Comparison of ENCODE assay signal across 8 mouse cellular contexts in genomic region chr3:95041625-95042024, GRCm38 (mm10). TPM values are rescaled to one million over a fixed set of nuclear protein-coding genes. Genes with fewer than 3 reads are reported as not detected.
A peak's percentile ranks its signal among the peaks of the same experiment; 100 is the strongest.
DNase-seq lines count a peak whose midpoint lies in the region; ATAC-seq lines count a peak whose summit lies in the region.
"Had no signal": no experiment of that assay in that cellular context is flagged by ENCODE, and none has a peak within 500 bp of the region (broad histone marks: within the 10 kb centered on the region; RNA-seq: fewer than 3 reads in every experiment).

No protein-coding gene starts in this region.

- H3K27ac ChIP-seq in forebrain, embryonic 10.5 days, result peak overlapping the region; percentile 92
- no peak overlapping the region for H3K27ac ChIP-seq in limb, embryonic 12.5 days
- H3K27ac ChIP-seq in stomach, embryonic 15.5 days, result no peak overlapping the region

- peak overlapping the region; percentile 97 for H3K4me3 ChIP-seq in megakaryocyte, embryonic 14.5 days (replicated peaks)
- H3K4me3 ChIP-seq in forebrain, embryonic 10.5 days, result peak overlapping the region; percentile 92
- peak overlapping the region; percentile 77 for H3K4me3 ChIP-seq in limb, embryonic 12.5 days (replicated peaks)
- peak overlapping the region; percentile 94 for H3K4me3 ChIP-seq in stomach, embryonic 15.5 days (replicated peaks)

- peak overlapping the region; percentile 76 for H3K9ac ChIP-seq in limb, embryonic 12.5 days (replicated peaks)
- H3K9ac ChIP-seq in stomach, embryonic 15.5 days, result peak overlapping the region; percentile 74

- intact Hi-C loops in left cerebral cortex, postnatal 25 days (cut with DNase I), result loop anchor here (1.0 kb wide), 1 partner anchor 25 kb away; no protein-coding TSS in a partner anchor

- peak overlapping the region; percentile 67 for H3K4me2 ChIP-seq in limb, embryonic 12.5 days
- peak overlapping the region; percentile 56 for H3K4me2 ChIP-seq in stomach, embryonic 15.5 days

- no peak for DNase-seq in forebrain, embryonic 10.5 days (ENCODE audit: extremely low spot score, low spot score)
- DNase-seq in ovary, postnatal 36 days (ENCODE audit: low spot score), result no peak
- DNase-seq in left cerebral cortex, postnatal 25 days (ENCODE audit: low spot score in 2 of 2), result no peak
- DNase-seq: thymus, postnatal 25 days had no signal

- ATAC-seq in megakaryocyte, adult 5-6 weeks (ENCODE audit: poor library complexity, severe bottlenecking), result no peak
- no peak for ATAC-seq in limb, embryonic 12.5 days (ENCODE audit: insufficient number of reproducible peaks, insufficient read depth, low FRiP score, low TSS enrichment, low read depth)
- no peak for ATAC-seq in stomach, embryonic 15.5 days (ENCODE audit: insufficient read depth, low FRiP score, low read depth)

- H3K9me3 ChIP-seq in megakaryocyte, embryonic 14.5 days, result no peaks in the 10 kb centered on the region
- no peaks in the 10 kb centered on the region for H3K9me3 ChIP-seq in forebrain, embryonic 10.5 days
- H3K9me3 ChIP-seq in limb, embryonic 12.5 days, result no peaks in the 10 kb centered on the region
- H3K9me3 ChIP-seq in stomach, embryonic 15.5 days, result no peaks in the 10 kb centered on the region

- H3K4me1 ChIP-seq in megakaryocyte, embryonic 14.5 days, result peaks cover 84% of the 10 kb centered on the region
- peaks cover 16% of the 10 kb centered on the region for H3K4me1 ChIP-seq in forebrain, embryonic 10.5 days
- peaks cover 17% of the 10 kb centered on the region for H3K4me1 ChIP-seq in limb, embryonic 12.5 days (replicated peaks)
- H3K4me1 ChIP-seq in stomach, embryonic 15.5 days, result peaks cover 4% of the 10 kb centered on the region; the same call in 1 of the 2 replicates

- H3K27me3 ChIP-seq in megakaryocyte, embryonic 14.5 days (replicated peaks), result no peaks in the 10 kb centered on the region
- H3K27me3 ChIP-seq in forebrain, embryonic 10.5 days (ENCODE audit: poor library complexity, severe bottlenecking), result no peaks in the 10 kb centered on the region
- no peaks in the 10 kb centered on the region for H3K27me3 ChIP-seq in limb, embryonic 12.5 days
- no peaks in the 10 kb centered on the region for H3K27me3 ChIP-seq in stomach, embryonic 15.5 days (replicated peaks)

- WGBS in forebrain, embryonic 10.5 days, result 21% methylated on average over 3 of the region's 3 CpGs
- 10% methylated on average over 3 of the region's 3 CpGs for WGBS in limb, embryonic 12.5 days
- WGBS in stomach, embryonic 15.5 days, result 12% methylated on average over 3 of the region's 3 CpGs

- peaks cover 40% of the 10 kb centered on the region for H3K36me3 ChIP-seq in megakaryocyte, embryonic 14.5 days (replicated peaks; ENCODE audit: low read length)
- H3K36me3 ChIP-seq in forebrain, embryonic 10.5 days (replicated peaks), result peaks cover 38% of the 10 kb centered on the region
- peaks cover 27% of the 10 kb centered on the region for H3K36me3 ChIP-seq in limb, embryonic 12.5 days
- 0 out of 2 replicates have a peak, but pooled peaks cover 10% of the 10 kb centered on the region for H3K36me3 ChIP-seq in stomach, embryonic 15.5 days

RNA-seq across cellular contexts. Expression of gene Psmd4, which starts 0.8 kb away (rescaled TPM):
- polyA plus RNA-seq in megakaryocyte, embryonic 14.5 days (2012; ENCODE audit: insufficient read depth, low replicate concordance), result 24.8 and 169 TPM in 2 replicates
- total RNA-seq in megakaryocyte, adult 5-6 weeks (2015), result 80.0 and 91.9 TPM in 2 replicates
- 224 and 226 TPM in 2 replicates for total RNA-seq in megakaryocyte, adult 5-6 weeks (2017)
- 346 and 351 TPM in 2 replicates for polyA plus RNA-seq in forebrain, embryonic 10.5 days (2016; fragmentation: Nextera tagmentation; extraction: Ambion mirVana)
- polyA plus RNA-seq in limb, embryonic 12.5 days (2016; fragmentation: Nextera tagmentation; extraction: Ambion mirVana), result 306 and 310 TPM in 2 replicates
- polyA plus RNA-seq in stomach, embryonic 15.5 days (2015; fragmentation: Nextera tagmentation; extraction: Ambion mirVana), result 220 and 221 TPM in 2 replicates
- 100 to 1,000 TPM; 154 to 156 TPM for total RNA-seq in left cerebral cortex, postnatal 25 days (2021)

RNA-seq across cellular contexts. Expression of gene Zfp687, which starts 26.4 kb away (rescaled TPM):
- polyA plus RNA-seq in megakaryocyte, embryonic 14.5 days (2012; ENCODE audit: insufficient read depth, low replicate concordance), result 13.6 and 16.9 TPM in 2 replicates
- 10.0 and 15.7 TPM in 2 replicates for total RNA-seq in megakaryocyte, adult 5-6 weeks (2015)
- total RNA-seq in megakaryocyte, adult 5-6 weeks (2017), result 11.7 and 39.5 TPM in 2 replicates
- 42.1 and 44.3 TPM in 2 replicates for polyA plus RNA-seq in forebrain, embryonic 10.5 days (2016; fragmentation: Nextera tagmentation; extraction: Ambion mirVana)
- polyA plus RNA-seq in limb, embryonic 12.5 days (2016; fragmentation: Nextera tagmentation; extraction: Ambion mirVana), result 34.7 and 35.0 TPM in 2 replicates
- 19.3 and 22.0 TPM in 2 replicates for polyA plus RNA-seq in stomach, embryonic 15.5 days (2015; fragmentation: Nextera tagmentation; extraction: Ambion mirVana)
- total RNA-seq in left cerebral cortex, postnatal 25 days (2021), result 10 to 100 TPM; 21.4 to 22.2 TPM
